Mouse (Mus musculus): ENCODE results near the gene Ngdn.
"Not testable (repeated sequence)": the region's sequence is repeated elsewhere in the genome, so short reads cannot be mapped to it uniquely, and the experiment has no call there.

GRCm38 (mm10) chr14:54988350-54988874 is 26.8 kb upstream of the Ngdn start:
- TF ChIP-seq CHD2 (IDR thresholded peaks at IDR 0.05; ENCODE audit: low read depth, low read length); ZC3H11A (IDR thresholded peaks at IDR 0.05; ENCODE audit: borderline replicate concordance, low read depth, low read length): not testable (repeated sequence)
